Mouse (Mus musculus): Measurements from ENCODE around the gene Gm20738. TPM values are rescaled to one million over a fixed set of nuclear protein-coding genes. Genes with fewer than 3 reads are reported as not detected.
"Not testable (repeated sequence)": the region's sequence is repeated elsewhere in the genome, so short reads cannot be mapped to it uniquely, and the experiment has no call there.

The Gm20738 gene
- polyA plus RNA-seq (2015; fragmentation: Nextera tagmentation; extraction: Ambion mirVana), result not detected in 2 replicates

- H3K9me3 ChIP-seq; H3K4me1 ChIP-seq (replicated peaks); H3K36me3 ChIP-seq; H3K9ac ChIP-seq; H3K4me2 ChIP-seq; ATAC-seq (ENCODE audit: low FRiP score); H3K4me3 ChIP-seq; H3K27me3 ChIP-seq; H3K27ac ChIP-seq: not testable (repeated sequence)
- 76% methylated on average over 3 of the region's 4 CpGs for WGBS
Measured at GRCm38 (mm10) chrY:37957511-37957910, at the start of gene Gm20738. Gene Gm20738 (plus strand): TSS chrY:37957811.
